Mouse (Mus musculus) testis, adult 10 weeks (tissue): ENCODE data around the gene Taco1. TPM values are rescaled to one million over a fixed set of nuclear protein-coding genes. Genes with fewer than 3 reads are reported as not detected.

Source experiments
- polyA plus RNA-seq: library from polyadenylated mRNA; stranded (reverse); fragments of 350-450 nt; fragmentation: Illumina TruSeq; extraction: RNeasy Lipid Tissue Mini Kit (QIAGEN cat#74804); gene quantifications from one replicate; pipeline ENCODE4 v1.2.3, GENCODE M21; 2014; ENCODE audit warnings: low read depth, low replicate concordance

The Taco1 gene
- 2.2 TPM for polyA plus RNA-seq

DNA sequence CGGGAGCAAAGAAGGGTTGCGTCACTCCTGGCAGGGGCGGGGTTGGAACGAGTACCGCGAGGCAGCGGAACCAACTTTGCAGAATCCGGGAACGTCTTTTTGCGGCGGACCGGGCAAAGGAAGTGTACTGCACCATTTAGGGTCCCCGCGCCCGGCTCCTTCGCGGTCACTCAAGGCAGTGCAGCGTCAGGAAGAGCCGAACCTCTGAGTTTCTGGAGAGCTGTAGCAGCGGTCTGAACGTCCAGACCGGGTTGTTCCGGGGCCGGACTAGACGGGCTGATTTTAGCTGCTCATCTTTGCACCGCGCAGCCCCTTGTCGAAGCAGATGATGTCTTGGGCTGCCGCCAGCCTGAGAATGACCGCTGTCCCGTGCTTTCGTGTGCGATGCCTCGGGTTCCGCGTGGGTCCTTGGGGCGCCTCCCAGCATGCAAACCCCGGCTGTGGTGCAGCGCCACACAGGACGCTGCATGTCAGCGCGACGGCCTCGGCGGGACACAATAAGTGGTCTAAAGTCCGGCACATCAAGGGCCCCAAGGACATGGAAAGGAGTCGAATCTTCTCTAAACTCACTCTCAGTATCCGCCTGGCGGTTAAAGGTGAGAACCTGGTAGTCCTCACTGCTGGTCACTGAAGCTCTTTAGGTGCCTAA is at the start of gene Taco1:
Gene Taco1 (plus strand): TSS at position 139 of the 649 bp plus-strand sequence.

GRCm38 (mm10) chr11:106036548-106037417 is 29.1 kb upstream of the Taco1 start, which contains the start of gene Dcaf7:
Dcaf7 (plus strand) TSS chr11:106036872.

DNA sequence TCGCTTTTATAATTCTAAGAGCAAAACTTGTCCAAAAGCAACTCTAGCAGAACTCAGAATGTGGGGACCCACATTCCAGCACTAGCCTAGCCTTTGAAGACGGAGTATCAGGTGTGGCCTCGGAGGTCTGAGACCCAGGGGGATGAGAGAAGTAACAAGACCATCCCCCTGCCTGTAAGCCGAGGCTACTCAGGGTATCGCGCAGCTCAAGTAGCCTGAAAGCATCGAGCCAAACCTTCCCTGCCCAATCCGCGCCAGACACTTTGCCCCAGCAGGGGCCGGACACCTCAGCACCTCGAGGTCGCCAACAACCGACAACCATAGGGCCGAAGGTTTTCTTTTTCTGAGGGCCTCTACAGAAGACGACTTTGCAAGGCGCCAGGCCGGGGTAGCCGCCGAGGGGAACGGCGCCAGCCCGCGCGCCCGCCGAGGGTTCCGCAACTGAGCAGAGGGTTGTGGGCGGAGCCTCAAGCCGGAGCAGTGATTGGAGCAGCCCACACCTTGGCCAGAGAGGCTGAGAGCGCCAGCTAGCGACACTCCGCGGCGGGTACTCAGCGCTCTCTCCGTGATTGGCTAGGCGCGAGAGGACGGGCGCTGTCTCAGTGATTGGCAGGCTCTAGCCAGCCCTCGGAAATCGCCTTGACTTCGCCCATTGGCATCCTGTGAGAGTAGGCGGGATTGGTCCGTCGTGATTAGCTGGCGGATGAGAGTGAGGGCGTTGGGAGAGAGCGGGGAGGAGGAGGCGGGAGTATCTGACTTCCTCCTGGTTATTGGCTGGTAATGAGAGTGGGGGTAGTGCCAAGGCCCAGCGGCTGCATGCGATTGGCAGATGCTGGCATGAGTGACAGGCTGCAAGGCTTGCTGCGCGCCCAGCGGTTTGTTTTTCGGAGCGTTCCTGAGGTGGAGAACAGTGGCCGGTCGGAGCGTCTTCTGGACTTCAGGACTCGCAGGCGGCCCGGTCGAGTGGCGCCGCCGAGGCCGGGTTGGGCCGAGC is 18.1 kb downstream of the Taco1 start, which contains the start of gene Map3k3:
Gene Map3k3 (plus strand): TSS at position 906 of the 994 bp plus-strand sequence.

Other genes with a start within 250 kb of the Taco1 start
- 5.1 TPM for gene Cyb561, start 112.7 kb upstream of the Taco1 start, polyA plus RNA-seq
- gene Ace, start 98.1 kb upstream of the Taco1 start, polyA plus RNA-seq: 208 TPM
- gene Ace3, start 71.4 kb upstream of the Taco1 start, polyA plus RNA-seq: 19.8 TPM
- not detected for gene Kcnh6, start 57.9 kb upstream of the Taco1 start, polyA plus RNA-seq
- 26.9 TPM for gene Dcaf7, start 29.2 kb upstream of the Taco1 start, polyA plus RNA-seq
- gene Map3k3, start 18.6 kb downstream of the Taco1 start, polyA plus RNA-seq: 4.4 TPM
- 1.4 TPM for gene Gm10840, start 94.8 kb downstream of the Taco1 start, polyA plus RNA-seq
- gene Limd2, start 94.8 kb downstream of the Taco1 start, polyA plus RNA-seq: 106 TPM
- 72.2 TPM for gene Strada, start 136.1 kb downstream of the Taco1 start, polyA plus RNA-seq
- 42.5 TPM for gene Ccdc47, start 150.3 kb downstream of the Taco1 start, polyA plus RNA-seq
- gene Ddx42, start 150.9 kb downstream of the Taco1 start, polyA plus RNA-seq: 47.3 TPM
- gene Ftsj3, start 190.0 kb downstream of the Taco1 start, polyA plus RNA-seq: 18.6 TPM
- 40.5 TPM for gene Psmc5, start 190.1 kb downstream of the Taco1 start, polyA plus RNA-seq
- gene Smarcd2, start 206.9 kb downstream of the Taco1 start, polyA plus RNA-seq: 13.1 TPM
- 34.8 TPM for gene Tcam1, start 210.6 kb downstream of the Taco1 start, polyA plus RNA-seq
- gene Gh, start 235.8 kb downstream of the Taco1 start, polyA plus RNA-seq: not detected
- not detected for gene Cd79b, start 248.7 kb downstream of the Taco1 start, polyA plus RNA-seq